Mouse (Mus musculus) liver, embryonic 11.5 days (tissue): ENCODE measurements around the gene Rgp1. TPM values are rescaled to one million over a fixed set of nuclear protein-coding genes. Genes with fewer than 3 reads are reported as not detected.

Source experiments
- ATAC-seq: fragments of 200-750 bp; cut with Nextera tagmentation; replicated peaks from 2 replicates; pipeline ENCODE4 v1.8.0; 2017; ENCODE audit warnings: moderate number of reproducible peaks, mild to moderate bottlenecking, moderate TSS enrichment, moderate library complexity; ENCODE audit not compliant: low FRiP score
- DNase-seq: peaks from one replicate; pipeline ENCODE4 v3.0.0-alpha.2; 2017; ENCODE audit warnings: low spot score
- H3K27ac ChIP-seq: fragments of 300-500 bp; sonication (generic); 2 replicates; pipeline ENCODE4 v1.5.1; 2014; ENCODE audit warnings: mild to moderate bottlenecking, low read depth, low read length, control low read depth
- H3K27me3 ChIP-seq: fragments of 300-500 bp; sonication (generic); replicated peaks from 2 replicates; pipeline ENCODE4 v1.6.1; 2014; ENCODE audit warnings: low read length, mixed read lengths; ENCODE audit not compliant: control insufficient read depth, insufficient read depth
- H3K36me3 ChIP-seq: fragments of 300-500 bp; sonication (generic); 2 replicates; pipeline ENCODE4 v1.6.1; 2014; ENCODE audit warnings: mild to moderate bottlenecking, low read length, moderate library complexity, mixed read lengths; ENCODE audit not compliant: control insufficient read depth, insufficient read depth
- H3K4me1 ChIP-seq: fragments of 300-500 bp; sonication (generic); replicated peaks from 2 replicates; pipeline ENCODE4 v1.6.1; 2014; ENCODE audit warnings: low read length, mixed read lengths; ENCODE audit not compliant: control insufficient read depth, insufficient read depth
- H3K4me2 ChIP-seq: fragments of 300-500 bp; sonication (generic); 2 replicates; pipeline ENCODE4 v1.6.1; 2014; ENCODE audit warnings: mild to moderate bottlenecking, control low read depth, moderate library complexity
- H3K4me3 ChIP-seq: fragments of 300-500 bp; sonication (generic); 2 replicates; pipeline ENCODE4 v1.5.1; 2014; ENCODE audit warnings: low read depth, low read length, control low read depth
- H3K9ac ChIP-seq: fragments of 300-500 bp; sonication (generic); 2 replicates; pipeline ENCODE4 v1.6.1; 2014; ENCODE audit warnings: low read depth, low read length, control low read depth
- H3K9me3 ChIP-seq: fragments of 300-500 bp; sonication (generic); 2 replicates; pipeline ENCODE4 v1.6.1; 2016; ENCODE audit warnings: low read length, inconsistent platforms, mixed read lengths; ENCODE audit not compliant: control insufficient read depth
- WGBS: fragments of 180-500 bp; shearing (Covaris S2); extraction: QIAGEN DNeasy Blood & Tissue Kit; methylation state at CpG from one replicate; pipeline ENCODE4 v1.1.7; 2014; 5-methylcytosine and 5-hydroxymethylcytosine counted together
- polyA plus RNA-seq: library from polyadenylated mRNA; unstranded; fragments of >200 nt; fragmentation: Nextera tagmentation; extraction: Ambion mirVana; gene quantifications from 2 replicates; pipeline ENCODE4 v1.2.1, GENCODE M21; 2014

Rgp1 gene
- polyA plus RNA-seq, 1 experiment from 2014 or later = 22.9 TPM

GRCm38 (mm10) chr4:43613060-43613730 is 34.7 kb downstream of the Rgp1 start:
- WGBS = 52% methylated on average over 3 of the region's 3 CpGs

DNA sequence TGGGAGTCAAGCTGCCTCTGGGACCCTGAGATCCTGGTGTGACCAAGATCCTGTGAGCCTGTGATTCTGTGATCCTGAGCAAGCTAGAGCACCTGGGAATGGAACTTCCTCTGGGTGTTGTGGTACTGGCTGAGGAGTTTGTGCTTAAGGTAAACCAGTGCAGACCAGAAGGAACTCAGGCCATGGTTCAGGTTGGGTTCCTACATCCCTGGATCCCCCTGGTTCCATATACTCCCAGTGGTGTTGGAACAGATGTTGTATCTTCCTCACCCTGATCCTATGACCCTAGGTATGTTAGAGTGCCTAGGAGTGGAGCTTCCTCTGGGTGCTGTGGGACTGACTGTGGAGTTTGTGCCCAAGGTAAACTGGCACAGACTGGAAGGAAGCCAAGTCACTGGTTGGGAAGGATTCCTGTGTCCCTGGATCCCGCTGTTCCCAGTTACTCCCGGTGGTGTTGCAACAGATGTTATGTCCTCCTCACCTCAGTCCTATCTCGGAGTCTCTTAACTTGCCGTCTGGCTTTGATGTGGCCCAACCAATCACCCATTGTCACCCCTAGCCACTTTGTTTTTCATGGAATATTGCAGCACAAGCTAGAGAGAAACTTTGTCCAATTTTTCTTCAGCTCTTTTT is 41.7 kb downstream of the Rgp1 start:
- Histone ChIP-seq H3K4me2 (no peak overlapping the region), H3K4me3 (no peak overlapping the region), H3K27me3 (0 out of 2 replicates have a peak, but pooled peaks cover 2% of the 10 kb centered on the region), H3K27ac (no peak overlapping the region), H3K9me3 (peaks cover 5% of the 10 kb centered on the region), H3K4me1 (no peaks in the 10 kb centered on the region), H3K36me3 (no peaks in the 10 kb centered on the region), H3K9ac (no peak overlapping the region)
- ATAC-seq (no peak), DNase-seq (no peak)
- 68% methylated on average over 4 of the region's 4 CpGs for WGBS

More at GRCm38 (mm10) chr4:43613060-43613730, 34.7 kb downstream of the Rgp1 start:
- H3K27ac ChIP-seq = peak overlapping the region; percentile 74
- H3K9me3 ChIP-seq = no peaks in the 10 kb centered on the region
- ATAC-seq = peak; percentile 87
- DNase-seq = no peak
- H3K4me3 ChIP-seq = no peak overlapping the region
- H3K27me3 ChIP-seq = no peaks in the 10 kb centered on the region
- H3K4me1 ChIP-seq = peaks cover 4% of the 10 kb centered on the region; the same call in 1 of the 2 replicates
- no peaks in the 10 kb centered on the region for H3K36me3 ChIP-seq
- H3K4me2 ChIP-seq = peak overlapping the region; percentile 48
- H3K9ac ChIP-seq = peak overlapping the region; percentile 36; the same call in 1 of the 2 replicates

GRCm38 (mm10) chr4:43629106-43629817 is 50.7 kb downstream of the Rgp1 start:
- 50% methylated on average over 20 of the region's 20 CpGs for WGBS
- peaks cover 26% of the 10 kb centered on the region for H3K27me3 ChIP-seq
- H3K4me1 ChIP-seq = 0 out of 2 replicates have a peak, but pooled peaks cover 8% of the 10 kb centered on the region
- H3K9ac ChIP-seq = no peak overlapping the region
- ATAC-seq (peak; percentile 21; the same call in 1 of the 2 replicates), DNase-seq (peak; percentile 31)
- H3K4me2 ChIP-seq = no peak overlapping the region
- no peaks in the 10 kb centered on the region for H3K36me3 ChIP-seq
- H3K27ac ChIP-seq = no peak overlapping the region
- H3K4me3 ChIP-seq = no peak overlapping the region
- peaks cover 9% of the 10 kb centered on the region for H3K9me3 ChIP-seq

- WGBS = 11% methylated on average over 5 of the region's 5 CpGs
- Histone ChIP-seq H3K27ac (no peak overlapping the region), H3K9ac (no peak overlapping the region), H3K4me1 (0 out of 2 replicates have a peak, but pooled peaks cover 8% of the 10 kb centered on the region), H3K4me2 (peak overlapping the region; percentile 34), H3K4me3 (no peak overlapping the region), H3K9me3 (peaks cover 5% of the 10 kb centered on the region), H3K27me3 (peaks cover 26% of the 10 kb centered on the region), H3K36me3 (no peaks in the 10 kb centered on the region)
- ATAC-seq = peak; percentile 65
- DNase-seq = peak; percentile 68
These were observed 51.6 kb downstream of the Rgp1 start for GRCm38 (mm10) chr4:43630030-43630581.

- H3K4me2 ChIP-seq = peak overlapping the region; percentile 96
- no peak for ATAC-seq
- H3K36me3 ChIP-seq = no peaks in the 10 kb centered on the region
- no peak overlapping the region for H3K27ac ChIP-seq
- peak; percentile 41 for DNase-seq
- H3K27me3 ChIP-seq = peaks cover 26% of the 10 kb centered on the region
- H3K4me1 ChIP-seq = 0 out of 2 replicates have a peak, but pooled peaks cover 8% of the 10 kb centered on the region
- H3K9me3 ChIP-seq = no peaks in the 10 kb centered on the region
- 29% methylated on average over 5 of the region's 5 CpGs for WGBS
- no peak overlapping the region for H3K9ac ChIP-seq
- peak overlapping the region; percentile 64; the same call in 1 of the 2 replicates for H3K4me3 ChIP-seq
These were observed 52.1 kb downstream of the Rgp1 start for GRCm38 (mm10) chr4:43630671-43631045.

- WGBS = 4% methylated on average over 35 of the region's 70 CpGs
- peak within 1 kb of the TSS; percentile 71 for H3K9ac ChIP-seq
- H3K27ac ChIP-seq = no peak within 1 kb of the TSS
- H3K4me2 ChIP-seq = peak within 1 kb of the TSS; percentile 96
- peaks cover 26% of the 10 kb centered on the region for H3K27me3 ChIP-seq
- no peaks in the 10 kb centered on the region for H3K36me3 ChIP-seq
- H3K4me3 ChIP-seq = peak within 1 kb of the TSS; percentile 64
- DNase-seq = peak; percentile 64
- H3K4me1 ChIP-seq = 0 out of 2 replicates have a peak, but pooled peaks cover 8% of the 10 kb centered on the region
- no peaks in the 10 kb centered on the region for H3K9me3 ChIP-seq
- peak; percentile 39 for ATAC-seq
These were observed 52.8 kb downstream of the Rgp1 start, which contains the start of gene Npr2 for GRCm38 (mm10) chr4:43631046-43631955. Gene Npr2, plus strand, starts transcription at chr4:43631935.

DNA sequence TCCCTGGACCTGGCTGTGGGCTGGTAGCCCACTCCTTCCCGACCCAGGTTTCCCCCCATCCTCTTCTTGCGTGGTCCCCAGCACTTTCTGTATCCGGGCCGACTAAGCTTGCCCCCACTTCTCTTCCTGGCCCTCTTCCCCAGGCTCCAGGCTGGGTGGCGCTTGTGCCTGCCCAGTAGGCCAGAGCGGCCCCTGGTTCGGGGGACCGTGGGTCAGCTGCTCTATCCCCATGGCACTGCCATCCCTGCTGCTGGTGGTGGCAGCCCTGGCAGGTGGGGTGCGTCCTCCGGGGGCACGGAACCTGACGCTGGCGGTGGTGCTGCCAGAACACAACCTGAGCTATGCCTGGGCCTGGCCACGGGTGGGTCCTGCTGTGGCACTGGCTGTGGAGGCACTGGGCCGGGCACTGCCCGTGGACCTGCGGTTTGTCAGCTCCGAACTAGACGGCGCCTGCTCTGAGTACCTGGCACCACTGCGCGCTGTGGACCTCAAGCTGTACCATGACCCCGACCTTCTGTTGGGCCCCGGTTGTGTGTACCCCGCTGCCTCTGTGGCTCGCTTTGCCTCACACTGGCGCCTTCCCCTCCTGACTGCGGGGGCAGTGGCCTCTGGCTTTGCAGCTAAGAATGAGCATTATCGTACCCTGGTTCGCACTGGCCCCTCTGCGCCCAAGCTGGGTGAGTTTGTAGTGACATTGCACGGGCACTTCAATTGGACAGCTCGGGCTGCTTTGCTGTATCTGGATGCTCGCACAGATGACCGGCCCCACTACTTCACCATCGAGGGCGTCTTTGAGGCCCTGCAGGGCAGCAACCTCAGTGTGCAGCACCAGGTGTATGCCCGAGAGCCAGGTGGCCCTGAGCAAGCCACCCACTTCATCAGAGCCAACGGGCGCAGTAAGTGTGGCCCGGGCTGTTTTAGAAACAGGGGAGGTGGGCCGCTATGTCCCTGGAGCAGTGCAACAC is 53.7 kb downstream of the Rgp1 start:
- no peak for ATAC-seq
- no peaks in the 10 kb centered on the region for H3K9me3 ChIP-seq
- peak overlapping the region; percentile 64 for H3K4me3 ChIP-seq
- 56% methylated on average over 42 of the region's 42 CpGs for WGBS
- no peak overlapping the region for H3K27ac ChIP-seq
- H3K9ac ChIP-seq = peak overlapping the region; percentile 71
- H3K36me3 ChIP-seq = no peaks in the 10 kb centered on the region
- 0 out of 2 replicates have a peak, but pooled peaks cover 8% of the 10 kb centered on the region for H3K4me1 ChIP-seq
- H3K27me3 ChIP-seq = peaks cover 26% of the 10 kb centered on the region
- peak overlapping the region; percentile 96 for H3K4me2 ChIP-seq
- peak; percentile 31 for DNase-seq
